Mouse (Mus musculus) macrophage (primary cell): ENCODE measurements around the gene Abcg5. TPM values are rescaled to one million over a fixed set of nuclear protein-coding genes. Genes with fewer than 3 reads are reported as not detected.

Experiments
- H3K27ac ChIP-seq: fragments of 350-480 bp; formaldehyde crosslinking; 2 replicates; pipeline ENCODE4 v1.9.0; 2021
- H3K36me3 ChIP-seq: fragments of 350-480 bp; formaldehyde crosslinking; 2 replicates; pipeline ENCODE4 v1.9.0; 2021; ENCODE audit errors: inconsistent target
- H3K4me3 ChIP-seq: fragments of 350-480 bp; formaldehyde crosslinking; 2 replicates; pipeline ENCODE4 v1.9.0; 2021; ENCODE audit errors: inconsistent target
- H3K79me2 ChIP-seq: fragments of 350-480 bp; formaldehyde crosslinking; 2 replicates; pipeline ENCODE4 v1.9.0; 2021; ENCODE audit errors: inconsistent target
- WGBS: methylation state at CpG from one replicate; pipeline ENCODE4 v1.1.7; 2026; ENCODE audit warnings: inconsistent platforms; ENCODE audit not compliant: missing documents; 5-methylcytosine and 5-hydroxymethylcytosine counted together
- polyA plus RNA-seq: library from polyadenylated mRNA; stranded (reverse); fragments of 250-400 nt; gene quantifications from 3 replicates; pipeline ENCODE4 v1.2.4, GENCODE M21; 2018; ENCODE audit warnings: inconsistent platforms

Abcg5 gene
- polyA plus RNA-seq, 1 experiment from 2014 or later, result not detected

DNA sequence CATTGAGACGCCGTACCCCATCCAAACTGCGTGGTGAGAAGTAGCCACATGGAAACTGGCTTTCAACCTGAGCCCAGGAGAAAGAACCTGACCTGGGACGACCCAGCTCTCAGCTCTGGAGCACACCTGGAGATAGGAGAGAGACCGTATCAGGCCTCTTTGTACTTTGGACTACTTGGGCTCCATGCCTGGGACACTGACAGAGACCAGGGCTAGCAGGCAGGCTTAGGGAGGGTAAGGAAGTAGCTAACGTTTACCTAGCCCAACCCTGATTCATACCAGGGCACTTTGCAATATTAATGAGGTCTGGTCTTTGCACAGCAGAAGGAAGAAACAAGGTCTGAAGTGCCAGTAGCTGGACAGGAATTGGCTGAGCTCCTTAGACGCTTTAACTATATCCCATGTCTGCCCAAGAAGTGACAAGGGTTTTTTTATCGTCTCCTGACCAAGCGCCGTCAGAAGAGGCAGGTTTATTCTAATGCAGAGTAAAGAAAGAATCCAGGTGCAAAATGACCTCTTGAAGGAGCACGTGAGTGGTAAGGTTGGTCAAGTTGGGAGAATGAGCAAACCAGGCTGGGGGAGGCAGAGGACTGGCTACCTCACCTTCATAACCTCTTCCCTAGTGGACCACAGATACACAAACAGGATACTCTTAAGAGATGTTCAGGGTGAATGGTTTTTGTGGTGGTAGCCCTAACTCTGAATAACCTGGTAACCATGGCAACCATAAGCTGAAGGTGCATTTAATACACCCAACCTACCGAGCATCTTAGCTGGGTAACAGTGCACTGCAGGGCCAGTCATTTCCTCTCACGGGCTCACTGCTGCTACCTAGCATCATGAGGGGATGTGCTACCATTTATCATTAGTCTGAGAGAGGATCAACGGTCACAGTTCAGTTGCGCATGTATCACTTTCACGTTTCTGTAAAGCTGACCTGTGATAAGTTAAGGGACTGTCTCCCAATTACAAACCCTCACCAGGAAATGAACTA lies 10.1 kb downstream of the Abcg5 start:
- H3K36me3 ChIP-seq, result no peaks in the 10 kb centered on the region
- H3K79me2 ChIP-seq, result no peaks in the 10 kb centered on the region
- no peak overlapping the region for H3K27ac ChIP-seq
- H3K4me3 ChIP-seq, result no peak overlapping the region
- 85% methylated on average over 16 of the region's 16 CpGs for WGBS

DNA sequence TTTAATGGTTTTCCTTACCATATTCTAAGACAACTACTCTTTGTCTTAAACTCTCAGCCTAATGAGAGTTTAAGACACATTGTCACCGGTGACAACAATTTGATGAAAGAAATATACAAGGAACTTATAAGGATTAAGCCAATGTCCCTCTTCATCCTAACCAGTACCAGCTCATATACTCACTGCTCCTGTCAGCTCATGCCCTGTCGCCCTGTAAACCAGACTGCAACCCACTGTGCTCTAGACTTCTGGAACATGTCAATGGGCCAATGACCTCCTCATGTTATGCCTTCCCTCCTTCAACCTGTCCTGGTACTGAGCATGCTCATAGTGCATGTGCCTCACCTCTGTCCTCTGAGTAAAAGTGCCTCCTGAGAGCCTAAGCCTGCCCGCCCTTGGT lies 15.0 kb downstream of the Abcg5 start:
- no peaks in the 10 kb centered on the region for H3K79me2 ChIP-seq
- no peak overlapping the region for H3K27ac ChIP-seq
- 89% methylated on average over 3 of the region's 3 CpGs for WGBS
- H3K36me3 ChIP-seq, result no peaks in the 10 kb centered on the region
- H3K4me3 ChIP-seq, result no peak overlapping the region

DNA sequence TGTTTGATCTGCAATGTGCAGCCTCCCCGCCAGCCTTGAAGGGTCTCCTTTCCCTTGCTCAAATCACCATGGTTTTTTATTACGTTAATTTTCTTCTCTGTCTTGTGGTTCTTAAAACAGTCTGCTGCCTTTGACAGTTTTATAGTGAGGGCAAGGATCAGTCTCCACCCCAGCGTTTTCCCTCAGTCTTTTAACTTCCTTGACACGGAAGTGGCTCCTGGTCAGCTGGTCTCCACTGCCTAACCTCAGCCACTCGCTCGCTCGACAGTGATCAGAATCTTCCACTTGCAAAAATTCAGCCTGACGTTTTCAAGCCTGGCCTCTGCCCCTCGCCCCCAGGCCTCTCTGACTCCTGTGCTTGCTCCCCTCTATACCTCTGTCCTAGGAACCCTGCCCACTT lies 17.1 kb downstream of the Abcg5 start:
- 29% methylated on average over 9 of the region's 9 CpGs for WGBS
- Histone ChIP-seq H3K4me3 (no peak overlapping the region), H3K79me2 (no peaks in the 10 kb centered on the region), H3K27ac (no peak overlapping the region), H3K36me3 (no peaks in the 10 kb centered on the region)

DNA sequence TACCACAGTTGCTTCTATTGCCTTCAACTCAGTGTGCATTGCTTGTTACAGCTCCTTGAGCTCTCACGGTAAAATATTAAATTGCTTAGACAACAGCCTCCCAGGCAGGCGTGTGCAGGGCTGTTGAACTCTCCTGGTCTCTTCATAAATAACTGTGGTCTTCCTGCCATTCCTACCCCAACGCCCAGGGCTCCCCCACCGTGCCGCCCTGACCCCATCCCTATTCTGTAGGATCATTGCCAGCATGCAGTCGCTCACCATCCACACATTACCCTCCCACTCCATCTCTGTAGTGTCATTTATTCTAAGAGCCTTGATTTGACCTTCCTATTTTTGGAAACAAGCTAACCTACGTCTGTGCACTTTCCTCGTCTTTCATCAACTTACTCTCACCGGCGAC lies 17.8 kb downstream of the Abcg5 start:
- 84% methylated on average over 10 of the region's 10 CpGs for WGBS

GRCm38 (mm10) chr17:84658951-84659350 lies 23.9 kb downstream of the Abcg5 start:
- 93% methylated on average over 8 of the region's 8 CpGs for WGBS
- H3K27ac ChIP-seq, result no peak overlapping the region
- no peak overlapping the region for H3K4me3 ChIP-seq
- H3K36me3 ChIP-seq, result no peaks in the 10 kb centered on the region
- H3K79me2 ChIP-seq, result no peaks in the 10 kb centered on the region

More for the DNA sequence above, 17.8 kb downstream of the Abcg5 start:
- Histone ChIP-seq H3K4me3 (no peak overlapping the region), H3K27ac (no peak overlapping the region), H3K79me2 (no peaks in the 10 kb centered on the region), H3K36me3 (no peaks in the 10 kb centered on the region)

DNA sequence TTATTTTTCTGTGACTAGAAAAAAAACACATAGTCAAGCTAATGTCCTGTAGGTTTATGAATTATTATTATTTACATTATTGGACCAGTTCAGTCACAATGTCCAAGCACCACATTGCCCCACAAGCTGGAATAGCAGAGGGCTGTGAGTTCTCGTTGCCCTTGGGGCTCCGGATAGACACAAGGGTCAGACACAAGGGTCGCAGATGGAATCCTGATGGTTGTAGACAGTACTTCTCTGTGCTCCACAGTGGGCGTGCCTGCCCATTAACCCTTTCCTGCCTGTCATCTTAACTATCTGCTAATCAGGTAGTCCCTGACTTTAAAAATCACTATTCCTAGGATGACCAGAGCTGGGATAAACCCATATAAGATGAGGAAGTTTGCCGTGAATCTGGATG lies 24.6 kb downstream of the Abcg5 start:
- H3K4me3 ChIP-seq, result no peak overlapping the region
- H3K27ac ChIP-seq, result no peak overlapping the region
- no peaks in the 10 kb centered on the region for H3K79me2 ChIP-seq
- 89% methylated on average over 5 of the region's 5 CpGs for WGBS
- no peaks in the 10 kb centered on the region for H3K36me3 ChIP-seq

GRCm38 (mm10) chr17:84657782-84658181 lies 25.0 kb downstream of the Abcg5 start:
- 85% methylated on average over 7 of the region's 7 CpGs for WGBS
- H3K79me2 ChIP-seq, result no peaks in the 10 kb centered on the region
- H3K4me3 ChIP-seq, result no peak overlapping the region
- H3K36me3 ChIP-seq, result no peaks in the 10 kb centered on the region
- no peak overlapping the region for H3K27ac ChIP-seq

- H3K27ac ChIP-seq, result no peak overlapping the region
These were observed 25.4 kb downstream of the Abcg5 start for GRCm38 (mm10) chr17:84657422-84657732.

GRCm38 (mm10) chr17:84656653-84657421 lies 26.0 kb downstream of the Abcg5 start:
- WGBS, result 96% methylated on average over 18 of the region's 19 CpGs
- no peak overlapping the region for H3K27ac ChIP-seq
- no peak overlapping the region for H3K4me3 ChIP-seq
- no peaks in the 10 kb centered on the region for H3K36me3 ChIP-seq
- no peaks in the 10 kb centered on the region for H3K79me2 ChIP-seq

More at GRCm38 (mm10) chr17:84657422-84657732, 25.4 kb downstream of the Abcg5 start:
- H3K79me2 ChIP-seq, result no peaks in the 10 kb centered on the region
- no peaks in the 10 kb centered on the region for H3K36me3 ChIP-seq
- 94% methylated on average over 3 of the region's 3 CpGs for WGBS
- no peak overlapping the region for H3K4me3 ChIP-seq

- Histone ChIP-seq H3K79me2 (no peaks in the 10 kb centered on the region), H3K4me3 (no peak overlapping the region), H3K36me3 (no peaks in the 10 kb centered on the region), H3K27ac (no peak overlapping the region)
- 79% methylated on average over 5 of the region's 5 CpGs for WGBS
These were observed 26.6 kb downstream of the Abcg5 start for GRCm38 (mm10) chr17:84656205-84656604.

GRCm38 (mm10) chr17:84653544-84653943 lies 29.3 kb downstream of the Abcg5 start:
- WGBS, result 98% methylated on average over 9 of the region's 9 CpGs
- Histone ChIP-seq H3K79me2 (no peaks in the 10 kb centered on the region), H3K27ac (no peak overlapping the region), H3K4me3 (no peak overlapping the region), H3K36me3 (no peaks in the 10 kb centered on the region)

DNA sequence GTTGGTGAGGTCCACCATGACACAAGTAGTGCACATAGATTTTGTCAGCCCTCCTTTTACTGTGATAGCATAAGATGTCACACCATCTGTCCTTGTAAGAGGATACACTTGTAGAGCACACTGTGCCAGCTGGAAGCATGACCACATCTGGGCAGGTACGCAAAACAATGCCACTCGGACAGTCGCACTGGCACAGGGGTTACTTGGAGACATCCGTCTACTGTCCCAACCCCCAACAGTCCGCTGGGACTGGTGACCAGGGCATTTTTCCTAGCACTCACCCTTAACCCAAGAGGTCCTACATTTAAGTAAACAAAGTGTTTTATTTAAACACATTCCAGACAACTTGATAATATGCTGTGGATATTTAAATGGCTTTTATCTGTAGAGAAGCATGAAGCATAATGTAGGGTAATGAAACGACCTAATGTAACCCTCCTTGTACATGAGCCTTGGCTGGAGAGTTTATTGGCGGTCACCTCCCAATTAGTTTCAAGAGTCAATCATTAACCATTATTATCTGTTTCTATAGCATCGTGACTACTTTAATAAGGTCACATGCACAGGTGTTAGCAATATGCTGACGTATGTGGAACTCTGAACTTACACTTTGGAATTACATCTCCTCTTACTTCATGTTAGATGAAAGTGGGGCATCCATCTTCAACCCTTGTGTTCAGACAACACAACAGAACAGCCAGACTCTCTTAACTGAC lies 32.4 kb downstream of the Abcg5 start:
- Histone ChIP-seq H3K4me3 (no peak overlapping the region), H3K27ac (no peak overlapping the region), H3K79me2 (no peaks in the 10 kb centered on the region), H3K36me3 (no peaks in the 10 kb centered on the region)
- 97% methylated on average over 9 of the region's 9 CpGs for WGBS

GRCm38 (mm10) chr17:84647630-84648029 lies 35.2 kb downstream of the Abcg5 start:
- Histone ChIP-seq H3K36me3 (no peaks in the 10 kb centered on the region), H3K79me2 (no peaks in the 10 kb centered on the region), H3K4me3 (no peak overlapping the region), H3K27ac (no peak overlapping the region)
- WGBS, result 2% methylated on average over 4 of the region's 4 CpGs

- Histone ChIP-seq H3K4me3 (no peak overlapping the region), H3K79me2 (no peaks in the 10 kb centered on the region), H3K27ac (no peak overlapping the region), H3K36me3 (no peaks in the 10 kb centered on the region)
- 80% methylated on average over 2 of the region's 2 CpGs for WGBS
These were observed 36.3 kb downstream of the Abcg5 start for GRCm38 (mm10) chr17:84646477-84646876.
